Mouse (Mus musculus): Measurements from ENCODE around the gene Gm1113.

The Gm1113 gene

GRCm38 (mm10) chr9:35518169-35518568 lies at the start of gene Gm1113:
TSS of gene Gm1113 (minus strand) at chr9:35518269.
- Histone ChIP-seq H3K9me3 (ENCODE audit: low read length) (no peaks in the 10 kb centered on the region), H3K36me3 (ENCODE audit: insufficient read depth, low read length) (no peaks in the 10 kb centered on the region), H3K4me3 (replicated peaks; ENCODE audit: low read length) (no peak within 1 kb of the TSS), H3K4me1 (replicated peaks; ENCODE audit: low read depth, low read length) (peaks cover under 1% of the 10 kb centered on the region; the same call in 1 of the 2 replicates), H3K27me3 (ENCODE audit: insufficient read depth, low read length) (peaks cover 4% of the 10 kb centered on the region; the same call in 1 of the 2 replicates)
- no peak for TF ChIP-seq POU5F1 (IDR thresholded peaks at IDR 0.05; ENCODE audit: borderline replicate concordance, low read length)
- TF ChIP-seq NANOG (IDR thresholded peaks at IDR 0.05; ENCODE audit: borderline replicate concordance, low read length) = no peak
- TF ChIP-seq CTCF (conservative IDR thresholded peaks at IDR 0.05; ENCODE audit: low read length) = no peak

GRCm38 (mm10) chr9:35564536-35565240 lies 46.6 kb upstream of the Gm1113 start:
- Histone ChIP-seq H3K4me3 (replicated peaks; ENCODE audit: low read length) (no peak overlapping the region), H3K27me3 (ENCODE audit: insufficient read depth, low read length) (no peaks in the 10 kb centered on the region), H3K9me3 (ENCODE audit: low read length) (no peaks in the 10 kb centered on the region)

GRCm38 (mm10) chr9:35561583-35561982 lies 43.5 kb upstream of the Gm1113 start:
- Histone ChIP-seq H3K4me1 (replicated peaks; ENCODE audit: low read depth, low read length) (peaks cover 66% of the 10 kb centered on the region), H3K27me3 (ENCODE audit: insufficient read depth, low read length) (peaks cover 22% of the 10 kb centered on the region), H3K4me3 (replicated peaks; ENCODE audit: low read length) (0 out of 2 replicates have a peak overlapping the region, but pooled peaks have one; percentile 17), H3K9me3 (ENCODE audit: low read length) (0 out of 2 replicates have a peak, but pooled peaks cover 6% of the 10 kb centered on the region), H3K36me3 (ENCODE audit: insufficient read depth, low read length) (peaks cover 64% of the 10 kb centered on the region)
- no peak for TF ChIP-seq POU5F1 (IDR thresholded peaks at IDR 0.05; ENCODE audit: borderline replicate concordance, low read length)

More at GRCm38 (mm10) chr9:35564536-35565240, 46.6 kb upstream of the Gm1113 start:
- peaks cover 78% of the 10 kb centered on the region for H3K4me1 ChIP-seq (replicated peaks; ENCODE audit: low read depth, low read length)
- peaks cover 84% of the 10 kb centered on the region for H3K36me3 ChIP-seq (ENCODE audit: insufficient read depth, low read length)
- TF ChIP-seq CTCF (conservative IDR thresholded peaks at IDR 0.05; ENCODE audit: low read length) = no peak
- TF ChIP-seq POU5F1 (IDR thresholded peaks at IDR 0.05; ENCODE audit: borderline replicate concordance, low read length) = no peak
- TF ChIP-seq NANOG (IDR thresholded peaks at IDR 0.05; ENCODE audit: borderline replicate concordance, low read length) = no peak

GRCm38 (mm10) chr9:35561076-35561475 lies 43.0 kb upstream of the Gm1113 start:
- Histone ChIP-seq H3K4me1 (replicated peaks; ENCODE audit: low read depth, low read length) (peaks cover 62% of the 10 kb centered on the region), H3K27me3 (ENCODE audit: insufficient read depth, low read length) (peaks cover 25% of the 10 kb centered on the region), H3K4me3 (replicated peaks; ENCODE audit: low read length) (peak overlapping the region; percentile 17; the same call in 1 of the 2 replicates), H3K36me3 (ENCODE audit: insufficient read depth, low read length) (peaks cover 59% of the 10 kb centered on the region), H3K9me3 (ENCODE audit: low read length) (0 out of 2 replicates have a peak, but pooled peaks cover 6% of the 10 kb centered on the region)
- no peak for TF ChIP-seq CTCF (conservative IDR thresholded peaks at IDR 0.05; ENCODE audit: low read length)
- TF ChIP-seq POU5F1 (IDR thresholded peaks at IDR 0.05; ENCODE audit: borderline replicate concordance, low read length) = no peak
- no peak for TF ChIP-seq NANOG (IDR thresholded peaks at IDR 0.05; ENCODE audit: borderline replicate concordance, low read length)

GRCm38 (mm10) chr9:35559009-35559890 lies 41.2 kb upstream of the Gm1113 start:
- no peak for TF ChIP-seq NANOG (IDR thresholded peaks at IDR 0.05; ENCODE audit: borderline replicate concordance, low read length)
- no peak for TF ChIP-seq CTCF (conservative IDR thresholded peaks at IDR 0.05; ENCODE audit: low read length)
- TF ChIP-seq POU5F1 (IDR thresholded peaks at IDR 0.05; ENCODE audit: borderline replicate concordance, low read length) = no peak
- H3K27me3 ChIP-seq (ENCODE audit: insufficient read depth, low read length) = peaks cover 32% of the 10 kb centered on the region
- 0 out of 2 replicates have a peak, but pooled peaks cover 6% of the 10 kb centered on the region for H3K9me3 ChIP-seq (ENCODE audit: low read length)
- peaks cover 41% of the 10 kb centered on the region for H3K36me3 ChIP-seq (ENCODE audit: insufficient read depth, low read length)
- H3K4me3 ChIP-seq (replicated peaks; ENCODE audit: low read length) = peak overlapping the region; percentile 93
- peaks cover 48% of the 10 kb centered on the region for H3K4me1 ChIP-seq (replicated peaks; ENCODE audit: low read depth, low read length)

GRCm38 (mm10) chr9:35558257-35559008 lies 40.4 kb upstream of the Gm1113 start, which contains the start of the genes Ddx25 and Pus3:
TSS of gene Ddx25 (minus strand) at chr9:35558528.
TSS of gene Pus3 (plus strand) at chr9:35558595.
- peaks cover 45% of the 10 kb centered on the region for H3K4me1 ChIP-seq (replicated peaks; ENCODE audit: low read depth, low read length)
- 0 out of 2 replicates have a peak, but pooled peaks cover 6% of the 10 kb centered on the region for H3K9me3 ChIP-seq (ENCODE audit: low read length)
- H3K4me3 ChIP-seq (replicated peaks; ENCODE audit: low read length) = peak within 1 kb of the TSS; percentile 93
- TF ChIP-seq POU5F1 (IDR thresholded peaks at IDR 0.05; ENCODE audit: borderline replicate concordance, low read length) = no peak
- no peak for TF ChIP-seq CTCF (conservative IDR thresholded peaks at IDR 0.05; ENCODE audit: low read length)
- TF ChIP-seq NANOG (IDR thresholded peaks at IDR 0.05; ENCODE audit: borderline replicate concordance, low read length) = no peak
- peaks cover 38% of the 10 kb centered on the region for H3K27me3 ChIP-seq (ENCODE audit: insufficient read depth, low read length)
- H3K36me3 ChIP-seq (ENCODE audit: insufficient read depth, low read length) = peaks cover 32% of the 10 kb centered on the region

- peaks cover 28% of the 10 kb centered on the region for H3K4me1 ChIP-seq (replicated peaks; ENCODE audit: low read depth, low read length)
- H3K9me3 ChIP-seq (ENCODE audit: low read length) = 0 out of 2 replicates have a peak, but pooled peaks cover 6% of the 10 kb centered on the region
- TF ChIP-seq POU5F1 (IDR thresholded peaks at IDR 0.05; ENCODE audit: borderline replicate concordance, low read length) = no peak
- peaks cover 42% of the 10 kb centered on the region for H3K27me3 ChIP-seq (ENCODE audit: insufficient read depth, low read length)
- H3K36me3 ChIP-seq (ENCODE audit: insufficient read depth, low read length) = peaks cover 14% of the 10 kb centered on the region
- no peak overlapping the region for H3K4me3 ChIP-seq (replicated peaks; ENCODE audit: low read length)
Measured at GRCm38 (mm10) chr9:35556494-35557102, 38.5 kb upstream of the Gm1113 start.

Data from E14TG2a.4 (cell line).